In genomic region chr2:31245491-31246141, GRCm38 (mm10) we compare ENCODE assay signal across 8 mouse cellular contexts. TPM values are rescaled to one million over a fixed set of nuclear protein-coding genes. Genes with fewer than 3 reads are reported as not detected.
A peak's percentile ranks its signal among the peaks of the same experiment; 100 is the strongest.
DNase-seq lines count a peak whose midpoint lies in the region; ATAC-seq and TF ChIP-seq lines count a peak whose summit lies in the region.

Ncs1 (plus strand) TSS chr2:31245823.

- peak; percentile 47 for DNase-seq in MN1 (ENCODE audit: low spot score)
- peak; percentile 81 for DNase-seq in cerebellum, adult 8-10 months
- peak; percentile 76 to 90 for DNase-seq in frontal cortex, adult 2 months (ENCODE audit: extremely low spot score in 1 of 2, low spot score in 1 of 2)
- peak; percentile 67 to 85 for DNase-seq in layer of hippocampus, adult 8-10 months (ENCODE audit: low spot score in 2 of 2)
- DNase-seq in lung, adult 2 months = peak; percentile 54
- peak; percentile 44 to 64 for DNase-seq in urinary bladder, postnatal 36 days (ENCODE audit: low spot score in 2 of 2)

- peak; percentile 43 to 46 for ATAC-seq in hematopoietic stem cell, adult 5-6 weeks (replicated peaks in 1 of 2; ENCODE audit: insufficient read depth in 1 of 2, low FRiP score in 2 of 2, low TSS enrichment in 1 of 2, low read depth in 1 of 2, poor library complexity in 2 of 2, severe bottlenecking in 2 of 2)

- H3K27ac ChIP-seq in olfactory bulb, adult 2 months (ENCODE audit: insufficient read depth, low read depth, low read length) = peak within 1 kb of the TSS; percentile 84

- H3K4me3 ChIP-seq in lung, adult 2 months (replicated peaks; ENCODE audit: extremely low read depth, low read depth, low read length) = peak within 1 kb of the TSS; percentile 48
- peak within 1 kb of the TSS; percentile 94 for H3K4me3 ChIP-seq in olfactory bulb, adult 2 months (ENCODE audit: insufficient read depth, low read depth, low read length)

- no peak for TF ChIP-seq CTCF in lung, adult 2 months (IDR thresholded peaks at IDR 0.05; ENCODE audit: insufficient read depth, low read length)
- no peak for TF ChIP-seq CTCF in olfactory bulb, adult 2 months (IDR thresholded peaks at IDR 0.05; ENCODE audit: insufficient read depth, low read depth, low read length)

- peaks cover 3% of the 10 kb centered on the region; the same call in 1 of the 2 replicates for H3K4me1 ChIP-seq in lung, adult 2 months (ENCODE audit: control insufficient read depth, insufficient read depth, low read length)
- peaks cover 48% of the 10 kb centered on the region for H3K4me1 ChIP-seq in olfactory bulb, adult 2 months (ENCODE audit: control insufficient read depth, insufficient read depth, low read length)

- WGBS in lung, adult 2 months = under 1% methylated on average over 67 of the region's 89 CpGs
- under 1% methylated on average over 89 of the region's 89 CpGs for WGBS in olfactory bulb, adult 2 months

- TF ChIP-seq POLR2A in lung, adult 2 months (IDR thresholded peaks at IDR 0.05; ENCODE audit: borderline replicate concordance, extremely low read depth, low read depth, low read length) = no peak
- peak; percentile 56; the same call in 1 of the 2 replicates for TF ChIP-seq POLR2A in olfactory bulb, adult 2 months (IDR thresholded peaks at IDR 0.05; ENCODE audit: insufficient read depth, low read depth, low read length)

RNA-seq across cellular contexts. Expression of gene Ncs1, which starts in this region (rescaled TPM):
- polyA plus RNA-seq in frontal cortex, adult 2 months (2012; rRNA removed) = 154 and 159 TPM in 2 replicates
- 4.0 and 6.4 TPM in 2 replicates for total RNA-seq in hematopoietic stem cell, adult 5-6 weeks (2017)
- 100 to 1,000 TPM; 243 to 310 (median 283) TPM for total RNA-seq in layer of hippocampus, adult 8-10 months (2022)
- polyA plus RNA-seq in lung, adult 2 months (2012; rRNA removed) = 2.2 and 2.5 TPM in 2 replicates
- not detected in 2 replicates for polyA plus RNA-seq in olfactory bulb, adult 2 months (2012; ENCODE audit: insufficient read depth, insufficient read length, low replicate concordance, missing spikeins)

Comparison
In these comparisons a context has a peak if more than half of its experiments do, and no peak if none do; other contexts are left out.
1. Peak in every context shown above with its lines: DNase-seq, ATAC-seq, H3K4me3 ChIP-seq and H3K27ac ChIP-seq.
2. RNA of gene Ncs1 (total RNA-seq): 243 to 310 TPM in layer of hippocampus, adult 8-10 months; 4.0 to 6.4 TPM in hematopoietic stem cell, adult 5-6 weeks; every median in the first group is over 10 times any median in the second.